Mouse (Mus musculus) kidney, embryonic 15.5 days (tissue): ENCODE measurements around the gene Zcchc13. TPM values are rescaled to one million over a fixed set of nuclear protein-coding genes. Genes with fewer than 3 reads are reported as not detected.

Source experiments
- ATAC-seq: fragments of 200-750 bp; cut with Nextera tagmentation; replicated peaks from 2 replicates; pipeline ENCODE4 v1.8.0; 2017; ENCODE audit warnings: moderate TSS enrichment; ENCODE audit not compliant: low FRiP score
- H3K27ac ChIP-seq: fragments of 300-500 bp; sonication (generic); 2 replicates; pipeline ENCODE4 v1.5.1; 2015; ENCODE audit warnings: mild to moderate bottlenecking, inconsistent platforms
- H3K27me3 ChIP-seq: fragments of 300-500 bp; sonication (generic); 2 replicates; pipeline ENCODE4 v1.6.1; 2015; ENCODE audit warnings: inconsistent platforms
- H3K36me3 ChIP-seq: fragments of 300-500 bp; sonication (generic); 2 replicates; pipeline ENCODE4 v1.6.1; 2015; ENCODE audit warnings: inconsistent platforms
- H3K4me1 ChIP-seq: fragments of 300-500 bp; sonication (generic); 2 replicates; pipeline ENCODE4 v1.6.1; 2015; ENCODE audit warnings: inconsistent platforms
- H3K4me2 ChIP-seq: fragments of 300-500 bp; sonication (generic); 2 replicates; pipeline ENCODE4 v1.6.1; 2015; ENCODE audit warnings: moderate library complexity, mild to moderate bottlenecking, inconsistent platforms
- H3K4me3 ChIP-seq: fragments of 300-500 bp; sonication (generic); replicated peaks from 2 replicates; pipeline ENCODE4 v1.5.1; 2015; ENCODE audit warnings: mild to moderate bottlenecking, inconsistent platforms
- H3K9ac ChIP-seq: fragments of 300-500 bp; sonication (generic); 2 replicates; pipeline ENCODE4 v1.6.1; 2015; ENCODE audit warnings: mild to moderate bottlenecking, inconsistent platforms
- H3K9me3 ChIP-seq: fragments of 300-500 bp; sonication (generic); replicated peaks from 2 replicates; pipeline ENCODE4 v1.6.1; 2016; ENCODE audit warnings: inconsistent platforms
- WGBS: fragments of 180-500 bp; shearing (Covaris S2); methylation state at CpG from one replicate; pipeline ENCODE4 v1.1.7; 2015; ENCODE audit warnings: mixed read lengths; 5-methylcytosine and 5-hydroxymethylcytosine counted together
- polyA plus RNA-seq: library from polyadenylated mRNA; unstranded; fragments of >200 nt; fragmentation: Nextera tagmentation; extraction: Ambion mirVana; gene quantifications from 2 replicates; pipeline ENCODE4 v1.2.1, GENCODE M21; 2015

The Zcchc13 gene
- polyA plus RNA-seq: not detected in 2 replicates

DNA sequence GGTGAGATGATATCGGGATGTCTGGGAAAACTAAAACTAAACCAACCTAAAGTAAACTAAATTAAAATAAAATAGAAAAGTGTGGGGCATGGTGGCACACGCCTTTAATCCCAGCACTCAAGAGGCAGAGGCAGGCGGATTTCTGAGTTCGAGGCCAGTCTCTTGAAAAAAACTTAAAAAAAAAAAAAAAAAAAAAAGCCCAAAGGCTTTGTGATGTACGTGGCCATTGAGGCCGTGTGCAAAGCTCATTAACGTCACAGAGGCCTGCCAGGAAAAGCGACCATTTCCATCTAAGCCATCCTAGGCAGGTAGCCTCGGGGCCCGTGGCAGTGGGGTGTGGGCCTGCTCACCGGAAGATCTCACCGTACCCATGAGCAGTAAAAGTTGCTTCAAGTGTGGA lies at the start of gene Zcchc13:
Gene Zcchc13, plus strand, starts transcription at position 284 of the 400 bp plus-strand sequence.
- H3K9me3 ChIP-seq: no peaks in the 10 kb centered on the region
- 0 out of 2 replicates have a peak, but pooled peaks cover 7% of the 10 kb centered on the region for H3K27me3 ChIP-seq
- no peak within 1 kb of the TSS for H3K4me3 ChIP-seq
- H3K9ac ChIP-seq: no peak within 1 kb of the TSS
- H3K27ac ChIP-seq: no peak within 1 kb of the TSS
- H3K4me1 ChIP-seq: no peaks in the 10 kb centered on the region
- no peak for ATAC-seq
- WGBS: 88% methylated on average over 12 of the region's 12 CpGs
- no peaks in the 10 kb centered on the region for H3K36me3 ChIP-seq
- no peak within 1 kb of the TSS for H3K4me2 ChIP-seq

DNA sequence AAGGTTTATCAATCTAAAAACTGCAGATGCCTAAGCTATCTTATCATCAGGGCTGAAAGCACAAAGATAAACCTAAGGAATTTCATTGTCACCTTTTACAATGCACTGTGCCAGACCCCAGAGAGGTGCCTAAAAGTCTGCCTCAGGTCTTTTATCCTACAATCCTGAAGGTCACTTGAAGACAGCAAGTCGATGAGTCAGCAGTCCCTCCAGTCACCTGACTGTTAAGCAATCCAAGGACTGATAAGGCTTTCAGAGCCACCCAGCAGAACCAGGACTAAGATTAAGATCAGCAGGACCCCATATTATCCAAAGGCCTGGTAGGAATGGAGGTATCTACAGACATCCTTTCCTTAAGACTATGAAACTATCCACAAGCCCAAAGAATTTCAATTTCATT lies 46.1 kb upstream of the Zcchc13 start:
- no peak overlapping the region for H3K4me3 ChIP-seq
- no peak overlapping the region for H3K27ac ChIP-seq
- no peaks in the 10 kb centered on the region for H3K4me1 ChIP-seq
- WGBS: 72% methylated on average over 1 of the region's 1 CpGs
- peaks cover 26% of the 10 kb centered on the region for H3K36me3 ChIP-seq
- no peaks in the 10 kb centered on the region for H3K27me3 ChIP-seq
- ATAC-seq: no peak
- H3K9me3 ChIP-seq: no peaks in the 10 kb centered on the region
- no peak overlapping the region for H3K9ac ChIP-seq
- H3K4me2 ChIP-seq: no peak overlapping the region

- ATAC-seq: no peak
- WGBS: 66% methylated on average over 6 of the region's 6 CpGs
Observed at GRCm38 (mm10) chrX:103592056-103592455, 38.3 kb upstream of the Zcchc13 start.

GRCm38 (mm10) chrX:103602553-103602952 lies 27.8 kb upstream of the Zcchc13 start:
- WGBS: 97% methylated on average over 5 of the region's 5 CpGs
- Histone ChIP-seq H3K4me3 (no peak overlapping the region), H3K36me3 (peaks cover 88% of the 10 kb centered on the region), H3K9me3 (no peaks in the 10 kb centered on the region), H3K4me2 (no peak overlapping the region), H3K9ac (no peak overlapping the region), H3K4me1 (no peaks in the 10 kb centered on the region), H3K27me3 (no peaks in the 10 kb centered on the region), H3K27ac (no peak overlapping the region)
- ATAC-seq: no peak

More at GRCm38 (mm10) chrX:103592056-103592455, 38.3 kb upstream of the Zcchc13 start:
- Histone ChIP-seq H3K4me1 (no peaks in the 10 kb centered on the region), H3K27me3 (no peaks in the 10 kb centered on the region), H3K9me3 (no peaks in the 10 kb centered on the region), H3K9ac (no peak overlapping the region), H3K4me2 (no peak overlapping the region), H3K36me3 (peaks cover 54% of the 10 kb centered on the region), H3K27ac (no peak overlapping the region), H3K4me3 (no peak overlapping the region)

- H3K27ac ChIP-seq: no peak overlapping the region
- no peak overlapping the region for H3K4me3 ChIP-seq
- H3K27me3 ChIP-seq: no peaks in the 10 kb centered on the region
- ATAC-seq: no peak
- peaks cover 87% of the 10 kb centered on the region for H3K36me3 ChIP-seq
- no peak overlapping the region for H3K4me2 ChIP-seq
- H3K4me1 ChIP-seq: no peaks in the 10 kb centered on the region
- no peaks in the 10 kb centered on the region for H3K9me3 ChIP-seq
- no peak overlapping the region for H3K9ac ChIP-seq
- 92% methylated on average over 5 of the region's 5 CpGs for WGBS
Observed at GRCm38 (mm10) chrX:103604211-103604610, 26.2 kb upstream of the Zcchc13 start.

- 88% methylated on average over 8 of the region's 8 CpGs for WGBS
- peaks cover 90% of the 10 kb centered on the region for H3K36me3 ChIP-seq
- no peaks in the 10 kb centered on the region for H3K4me1 ChIP-seq
Observed at GRCm38 (mm10) chrX:103605473-103605872, 24.9 kb upstream of the Zcchc13 start.

DNA sequence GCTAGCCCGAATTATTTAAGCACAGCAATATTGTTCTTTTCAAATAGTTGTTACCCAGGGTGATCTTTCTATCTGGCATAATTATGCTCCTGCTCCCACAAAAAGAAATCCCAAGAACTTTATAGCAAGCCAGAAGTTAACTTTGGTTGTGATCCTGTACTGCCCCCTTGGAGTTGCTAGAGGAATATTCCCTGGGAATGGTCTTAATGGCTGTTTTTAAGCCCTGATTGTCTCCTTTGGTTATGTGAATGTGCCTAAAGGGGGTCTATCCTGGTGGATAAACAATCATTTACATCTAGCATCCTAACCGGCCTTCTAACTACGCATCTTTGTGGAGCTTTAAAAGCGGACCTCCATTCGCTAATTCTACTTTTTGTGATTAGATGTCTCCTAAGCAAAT lies 20.0 kb upstream of the Zcchc13 start:
- no peaks in the 10 kb centered on the region for H3K27me3 ChIP-seq
- H3K4me1 ChIP-seq: 0 out of 2 replicates have a peak, but pooled peaks cover under 1% of the 10 kb centered on the region
- H3K4me2 ChIP-seq: no peak overlapping the region
- peaks cover 63% of the 10 kb centered on the region for H3K36me3 ChIP-seq
- no peak overlapping the region for H3K4me3 ChIP-seq
- no peaks in the 10 kb centered on the region for H3K9me3 ChIP-seq
- no peak overlapping the region for H3K9ac ChIP-seq
- no peak for ATAC-seq
- 99% methylated on average over 5 of the region's 5 CpGs for WGBS
- H3K27ac ChIP-seq: no peak overlapping the region

More at GRCm38 (mm10) chrX:103605473-103605872, 24.9 kb upstream of the Zcchc13 start:
- no peak overlapping the region for H3K4me3 ChIP-seq
- H3K9me3 ChIP-seq: no peaks in the 10 kb centered on the region
- H3K27ac ChIP-seq: no peak overlapping the region
- no peak overlapping the region for H3K4me2 ChIP-seq
- H3K27me3 ChIP-seq: no peaks in the 10 kb centered on the region
- ATAC-seq: no peak
- H3K9ac ChIP-seq: no peak overlapping the region

- Histone ChIP-seq H3K27ac (no peak overlapping the region), H3K27me3 (no peaks in the 10 kb centered on the region), H3K36me3 (peaks cover 54% of the 10 kb centered on the region), H3K4me2 (no peak overlapping the region), H3K4me1 (0 out of 2 replicates have a peak, but pooled peaks cover 6% of the 10 kb centered on the region), H3K4me3 (no peak overlapping the region), H3K9me3 (no peaks in the 10 kb centered on the region), H3K9ac (no peak overlapping the region)
- ATAC-seq: no peak
- 92% methylated on average over 2 of the region's 2 CpGs for WGBS
Observed at GRCm38 (mm10) chrX:103611462-103611861, 18.9 kb upstream of the Zcchc13 start.

- no peaks in the 10 kb centered on the region for H3K27me3 ChIP-seq
- no peak overlapping the region for H3K4me2 ChIP-seq
- ATAC-seq: no peak
- peaks cover 9% of the 10 kb centered on the region; the same call in 1 of the 2 replicates for H3K4me1 ChIP-seq
- 94% methylated on average over 24 of the region's 24 CpGs for WGBS
- H3K36me3 ChIP-seq: peaks cover 25% of the 10 kb centered on the region
- H3K9ac ChIP-seq: no peak overlapping the region
- H3K27ac ChIP-seq: no peak overlapping the region
- no peak overlapping the region for H3K4me3 ChIP-seq
- H3K9me3 ChIP-seq: no peaks in the 10 kb centered on the region
Observed at GRCm38 (mm10) chrX:103614700-103615233, 15.6 kb upstream of the Zcchc13 start.

DNA sequence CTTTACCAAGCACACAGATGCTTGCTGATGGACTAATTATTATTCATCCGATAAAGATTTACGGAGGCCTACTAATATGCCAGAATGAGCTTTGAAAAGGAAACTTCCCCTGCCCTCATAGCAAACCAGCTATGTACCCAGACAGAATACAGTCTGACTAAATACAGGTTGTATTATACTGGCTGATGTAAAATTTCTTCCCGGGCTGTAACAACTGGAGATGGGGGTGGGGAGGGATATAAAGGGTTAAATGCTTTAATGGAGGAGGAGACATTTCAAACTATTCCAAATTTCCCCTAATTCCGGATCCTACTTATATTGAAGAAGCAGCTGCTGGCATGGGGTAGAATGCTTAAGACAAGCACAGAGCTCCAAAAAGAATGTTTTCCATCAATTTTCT lies 14.9 kb upstream of the Zcchc13 start:
- Histone ChIP-seq H3K36me3 (peaks cover 18% of the 10 kb centered on the region), H3K4me3 (peak overlapping the region; percentile 50), H3K4me1 (peaks cover 9% of the 10 kb centered on the region; the same call in 1 of the 2 replicates), H3K9ac (no peak overlapping the region), H3K9me3 (no peaks in the 10 kb centered on the region), H3K27ac (peak overlapping the region; percentile 97), H3K4me2 (peak overlapping the region; percentile 64), H3K27me3 (no peaks in the 10 kb centered on the region)
- no peak for ATAC-seq
- WGBS: 68% methylated on average over 4 of the region's 4 CpGs

DNA sequence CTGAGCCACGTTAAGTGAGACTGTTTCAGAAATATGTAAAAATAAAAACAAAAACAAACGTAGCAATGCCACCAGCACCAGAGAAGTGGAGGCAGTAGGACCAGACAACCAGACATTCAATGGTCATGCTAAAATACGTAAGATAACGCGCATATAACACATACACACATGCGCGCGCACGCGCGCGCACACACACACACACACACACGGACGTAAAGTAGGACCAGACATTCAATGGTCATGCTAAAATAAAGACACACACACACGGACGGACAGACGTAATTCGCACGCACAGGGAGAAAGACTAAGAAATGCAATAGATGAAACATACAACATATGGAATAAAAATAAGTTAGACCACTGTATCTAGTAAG lies 14.2 kb upstream of the Zcchc13 start:
- Histone ChIP-seq H3K4me2 (peak overlapping the region; percentile 64), H3K27ac (peak overlapping the region; percentile 97), H3K9ac (peak overlapping the region; percentile 42), H3K27me3 (no peaks in the 10 kb centered on the region), H3K4me3 (peak overlapping the region; percentile 50), H3K4me1 (peaks cover 11% of the 10 kb centered on the region; the same call in 1 of the 2 replicates), H3K36me3 (peaks cover 14% of the 10 kb centered on the region), H3K9me3 (no peaks in the 10 kb centered on the region)
- WGBS: 28% methylated on average over 19 of the region's 19 CpGs
- ATAC-seq: peak; percentile 31; the same call in 1 of the 2 replicates

GRCm38 (mm10) chrX:103616536-103617404 lies 13.6 kb upstream of the Zcchc13 start:
- Histone ChIP-seq H3K4me1 (peaks cover 14% of the 10 kb centered on the region; the same call in 1 of the 2 replicates), H3K27me3 (no peaks in the 10 kb centered on the region), H3K4me3 (peak overlapping the region; percentile 50), H3K27ac (peak overlapping the region; percentile 97), H3K9ac (peak overlapping the region; percentile 42), H3K4me2 (peak overlapping the region; percentile 64), H3K9me3 (no peaks in the 10 kb centered on the region), H3K36me3 (peaks cover 9% of the 10 kb centered on the region)
- WGBS: 1% methylated on average over 28 of the region's 50 CpGs
- peak; percentile 97 for ATAC-seq
